Comparison of ENCODE assay signal across 20 mouse cellular contexts in genomic region chr13:8538481-8538880, GRCm38 (mm10).
DNase-seq lines count a peak whose midpoint lies in the region; ATAC-seq and TF ChIP-seq lines count a peak whose summit lies in the region.
"Had no signal": no experiment of that assay in that cellular context is flagged by ENCODE, and none has a peak within 500 bp of the region (broad histone marks: within the 10 kb centered on the region; RNA-seq: fewer than 3 reads in every experiment).

No protein-coding gene starts in this region.

- no peaks in the 10 kb centered on the region for H3K36me3 ChIP-seq in forebrain, embryonic 13.5 days (ENCODE audit: poor library complexity, severe bottlenecking)
- no peaks in the 10 kb centered on the region for H3K36me3 ChIP-seq in forebrain, embryonic 10.5 days (replicated peaks)
- no peaks in the 10 kb centered on the region for H3K36me3 ChIP-seq in hindbrain, embryonic 15.5 days
- no peaks in the 10 kb centered on the region for H3K36me3 ChIP-seq in hindbrain, postnatal 0 days (ENCODE audit: insufficient read depth, low read length)
- H3K36me3 ChIP-seq in intestine, embryonic 16.5 days (ENCODE audit: control insufficient read depth, insufficient read depth, low read length): no peaks in the 10 kb centered on the region
- H3K36me3 ChIP-seq: embryonic facial prominence, embryonic 13.5 days; G1E; heart, embryonic 12.5 days; intestine, embryonic 15.5 days had no signal

- 88% methylated on average over 2 of the region's 2 CpGs for WGBS in forebrain, embryonic 13.5 days
- WGBS in forebrain, embryonic 10.5 days: 90% methylated on average over 2 of the region's 2 CpGs
- 85% methylated on average over 2 of the region's 2 CpGs for WGBS in hindbrain, embryonic 15.5 days
- 89% methylated on average over 2 of the region's 2 CpGs for WGBS in hindbrain, postnatal 0 days
- 88% methylated on average over 2 of the region's 2 CpGs for WGBS in intestine, embryonic 16.5 days

- H3K9me3 ChIP-seq in forebrain, embryonic 13.5 days (replicated peaks): no peaks in the 10 kb centered on the region
- no peaks in the 10 kb centered on the region for H3K9me3 ChIP-seq in forebrain, embryonic 10.5 days
- no peaks in the 10 kb centered on the region for H3K9me3 ChIP-seq in hindbrain, embryonic 15.5 days
- no peaks in the 10 kb centered on the region for H3K9me3 ChIP-seq in hindbrain, postnatal 0 days (ENCODE audit: low read length)
- no peaks in the 10 kb centered on the region for H3K9me3 ChIP-seq in intestine, embryonic 16.5 days (ENCODE audit: control insufficient read depth, low read length)
- H3K9me3 ChIP-seq: embryonic facial prominence, embryonic 13.5 days; G1E; heart, embryonic 12.5 days; intestine, embryonic 15.5 days had no signal

- TF ChIP-seq CTCF in hindbrain, postnatal 0 days (IDR thresholded peaks at IDR 0.05; ENCODE audit: low read depth): no peak

- no peak overlapping the region for H3K4me2 ChIP-seq in forebrain, embryonic 13.5 days
- H3K4me2 ChIP-seq in hindbrain, embryonic 15.5 days: no peak overlapping the region
- H3K4me2 ChIP-seq in hindbrain, postnatal 0 days (ENCODE audit: low read depth, low read length): no peak overlapping the region
- H3K4me2 ChIP-seq in intestine, embryonic 16.5 days (ENCODE audit: low read depth, low read length): no peak overlapping the region
- H3K4me2 ChIP-seq: embryonic facial prominence, embryonic 13.5 days; heart, embryonic 12.5 days; intestine, embryonic 15.5 days had no signal

- H3K9ac ChIP-seq in forebrain, embryonic 13.5 days: no peak overlapping the region
- no peak overlapping the region for H3K9ac ChIP-seq in hindbrain, embryonic 15.5 days
- H3K9ac ChIP-seq in hindbrain, postnatal 0 days (replicated peaks; ENCODE audit: low read length): no peak overlapping the region
- H3K9ac ChIP-seq in intestine, embryonic 16.5 days (ENCODE audit: low read depth, low read length): no peak overlapping the region
- H3K9ac ChIP-seq: embryonic facial prominence, embryonic 13.5 days; heart, embryonic 12.5 days; intestine, embryonic 15.5 days had no signal

- no peak overlapping the region for H3K27ac ChIP-seq in forebrain, embryonic 13.5 days
- no peak overlapping the region for H3K27ac ChIP-seq in forebrain, embryonic 10.5 days
- H3K27ac ChIP-seq in hindbrain, embryonic 15.5 days (replicated peaks): no peak overlapping the region
- no peak overlapping the region for H3K27ac ChIP-seq in hindbrain, postnatal 0 days
- no peak overlapping the region for H3K27ac ChIP-seq in intestine, embryonic 16.5 days (ENCODE audit: low read length)
- H3K27ac ChIP-seq: embryonic facial prominence, embryonic 13.5 days; gastrocnemius, adult 2 months; intestine, embryonic 15.5 days had no signal

- peak; percentile 59; the same call in 1 of the 2 replicates for ATAC-seq in forebrain, embryonic 13.5 days
- ATAC-seq in hindbrain, embryonic 15.5 days (ENCODE audit: low FRiP score, low read depth): peak; percentile 32; the same call in 1 of the 2 replicates
- ATAC-seq in hindbrain, postnatal 0 days: no peak
- ATAC-seq in intestine, embryonic 16.5 days: no peak
- ATAC-seq: CD4-positive, CD25-positive, alpha-beta regulatory T cell, adult 4 months; intestine, embryonic 15.5 days had no signal

- no peak for DNase-seq in forebrain, embryonic 10.5 days (ENCODE audit: extremely low spot score, low spot score)
- no peak for DNase-seq in hindbrain, postnatal 0 days (ENCODE audit: low spot score)
- DNase-seq in brain, adult 2 months (ENCODE audit: low read depth, low spot score): peak; percentile 15
- peak; percentile 12 for DNase-seq in telencephalon, adult 2 months (ENCODE audit: low read depth, low spot score)
- DNase-seq: adrenal gland, adult 8-10 months; B cell, adult 2 months; cerebellum, adult 18-20 months; cerebellum, adult 9-11 months; cerebellum, postnatal 36 days; gastrocnemius, adult 2 months; gastrocnemius, postnatal 25 days; kidney, adult 2 months had no signal

- no peaks in the 10 kb centered on the region for H3K27me3 ChIP-seq in forebrain, embryonic 13.5 days
- H3K27me3 ChIP-seq in forebrain, embryonic 10.5 days (ENCODE audit: poor library complexity, severe bottlenecking): no peaks in the 10 kb centered on the region
- no peaks in the 10 kb centered on the region for H3K27me3 ChIP-seq in hindbrain, embryonic 15.5 days
- no peaks in the 10 kb centered on the region for H3K27me3 ChIP-seq in hindbrain, postnatal 0 days (ENCODE audit: insufficient read depth, low read length)
- H3K27me3 ChIP-seq in intestine, embryonic 16.5 days (replicated peaks; ENCODE audit: control insufficient read depth, insufficient read depth, low read length): no peaks in the 10 kb centered on the region
- H3K27me3 ChIP-seq: embryonic facial prominence, embryonic 13.5 days; heart, embryonic 12.5 days; intestine, embryonic 15.5 days had no signal

- no peaks in the 10 kb centered on the region for H3K4me1 ChIP-seq in forebrain, embryonic 13.5 days
- H3K4me1 ChIP-seq in forebrain, embryonic 10.5 days: no peaks in the 10 kb centered on the region
- H3K4me1 ChIP-seq in hindbrain, embryonic 15.5 days (replicated peaks): no peaks in the 10 kb centered on the region
- no peaks in the 10 kb centered on the region for H3K4me1 ChIP-seq in hindbrain, postnatal 0 days (ENCODE audit: insufficient read depth, low read length)
- no peaks in the 10 kb centered on the region for H3K4me1 ChIP-seq in intestine, embryonic 16.5 days (ENCODE audit: control insufficient read depth, insufficient read depth, low read length)
- H3K4me1 ChIP-seq: embryonic facial prominence, embryonic 13.5 days; intestine, embryonic 15.5 days had no signal

- H3K4me3 ChIP-seq in forebrain, embryonic 13.5 days: no peak overlapping the region
- H3K4me3 ChIP-seq in forebrain, embryonic 10.5 days: no peak overlapping the region
- H3K4me3 ChIP-seq in hindbrain, embryonic 15.5 days: no peak overlapping the region
- no peak overlapping the region for H3K4me3 ChIP-seq in hindbrain, postnatal 0 days (ENCODE audit: low read length)
- no peak overlapping the region for H3K4me3 ChIP-seq in intestine, embryonic 16.5 days (ENCODE audit: low read length)
- H3K4me3 ChIP-seq: embryonic facial prominence, embryonic 13.5 days; gastrocnemius, adult 2 months; heart, embryonic 12.5 days; intestine, embryonic 15.5 days had no signal

Comparison
In these comparisons a context has a peak if more than half of its experiments do, and no peak if none do; other contexts are left out.
1. ATAC-seq: peak in forebrain, embryonic 13.5 days (single experiment) and hindbrain, embryonic 15.5 days (single experiment); none in hindbrain, postnatal 0 days (single experiment) and intestine, embryonic 16.5 days (single experiment).
2. DNase-seq: peak in brain, adult 2 months (single experiment) and telencephalon, adult 2 months (single experiment); none in forebrain, embryonic 10.5 days (single experiment) and hindbrain, postnatal 0 days (single experiment).